Mouse (Mus musculus) hematopoietic stem cell, adult 5-6 weeks (primary cell): Measurements from ENCODE around the gene Ankle1. TPM values are rescaled to one million over a fixed set of nuclear protein-coding genes. Genes with fewer than 3 reads are reported as not detected.
"Not testable (repeated sequence)": the region's sequence is repeated elsewhere in the genome, so short reads cannot be mapped to it uniquely, and the experiment has no call there.

Experiments
- ATAC-seq, 2 experiments: fragments of 125-278 bp in 1 of 2; replicated peaks in 1 of 2; 2 replicates each; pipeline ENCODE4 v1.8.0; 2016 to 2017; ENCODE audit warnings: inconsistent platforms in 2 of 2, mild to moderate bottlenecking in 2 of 2, moderate number of reproducible peaks in 2 of 2, low read depth in 1 of 2, moderate TSS enrichment in 1 of 2; ENCODE audit not compliant: low FRiP score in 2 of 2, poor library complexity in 2 of 2, severe bottlenecking in 2 of 2, insufficient read depth in 1 of 2, low TSS enrichment in 1 of 2
- total RNA-seq: library from RNA; stranded (forward); fragments of 172-1452, 232-1000 nt; gene quantifications from 2 replicates; pipeline ENCODE4 v1.2.3, GENCODE M21; 2017

Gene Ankle1
- total RNA-seq, 1 experiment from 2014 or later: 7.1 TPM

- no peak for ATAC-seq
Observed at GRCm38 (mm10) chr8:71401454-71401853, 4.4 kb upstream of the Ankle1 start.

GRCm38 (mm10) chr8:71402446-71402964 lies 3.3 kb upstream of the Ankle1 start:
- ATAC-seq: no peak

- ATAC-seq: no peak
Observed at GRCm38 (mm10) chr8:71403107-71403885, 2.5 kb upstream of the Ankle1 start.

- ATAC-seq: no peak
Observed at GRCm38 (mm10) chr8:71404011-71404410, 1.8 kb upstream of the Ankle1 start.

GRCm38 (mm10) chr8:71404951-71405351 lies 859 bp upstream of the Ankle1 start:
- ATAC-seq: no peak

- peak; percentile 47 to 62 for ATAC-seq
Observed at GRCm38 (mm10) chr8:71406099-71407015, 547 bp downstream of the Ankle1 start.

GRCm38 (mm10) chr8:71407441-71407840 lies 1.6 kb downstream of the Ankle1 start:
- no peak for ATAC-seq

- ATAC-seq: no peak
Observed at GRCm38 (mm10) chr8:71408231-71408630, 2.4 kb downstream of the Ankle1 start.

- no peak for ATAC-seq
Observed at GRCm38 (mm10) chr8:71411535-71412273, 5.9 kb downstream of the Ankle1 start.

- ATAC-seq: no peak
Observed at GRCm38 (mm10) chr8:71422121-71422520, 16.3 kb downstream of the Ankle1 start.

- not testable (repeated sequence) for ATAC-seq
Observed at GRCm38 (mm10) chr8:71432935-71433334, 27.1 kb downstream of the Ankle1 start.

GRCm38 (mm10) chr8:71437041-71437440 lies 31.2 kb downstream of the Ankle1 start:
- ATAC-seq: no peak

- ATAC-seq: peak; percentile 62 to 81
Observed at GRCm38 (mm10) chr8:71441404-71441803, 35.6 kb downstream of the Ankle1 start.

- ATAC-seq: no peak
Observed at GRCm38 (mm10) chr8:71445096-71445495, 39.3 kb downstream of the Ankle1 start.

GRCm38 (mm10) chr8:71451337-71451736 lies 45.5 kb downstream of the Ankle1 start:
- no peak for ATAC-seq

- ATAC-seq: no peak
Observed at GRCm38 (mm10) chr8:71451777-71452176, 46.0 kb downstream of the Ankle1 start.

- no peak for ATAC-seq
Observed at GRCm38 (mm10) chr8:71452669-71453068, 46.9 kb downstream of the Ankle1 start.
